Mouse (Mus musculus): ENCODE measurements around the gene Olfr742. TPM values are rescaled to one million over a fixed set of nuclear protein-coding genes. Genes with fewer than 3 reads are reported as not detected.

Gene Olfr742
- total RNA-seq (2021) = not detected in 2 replicates
- long read RNA-seq = 0 reads

DNA sequence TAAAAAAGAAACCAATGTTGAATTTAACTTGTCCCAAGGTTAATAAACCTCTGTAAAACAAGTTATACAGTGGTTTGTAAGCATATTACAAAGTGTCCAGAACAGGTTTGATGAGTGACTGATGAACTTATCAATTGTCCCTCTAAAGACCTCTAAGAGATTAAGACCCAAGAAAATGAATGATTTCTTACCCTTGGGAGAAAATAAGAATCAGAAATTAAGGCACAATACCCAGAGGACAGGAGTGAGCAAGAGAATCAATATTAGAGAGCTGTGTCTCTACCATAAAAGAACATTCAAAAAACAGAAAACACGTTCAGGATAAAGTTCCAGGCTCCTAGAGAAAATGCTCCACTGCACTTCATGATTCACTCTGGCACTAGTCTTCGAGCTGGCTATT, at the start of gene Olfr742:
Olfr742 (plus strand) TSS at position 301 of the 400 bp plus-strand sequence.
- no peak for DNase-seq

DNA sequence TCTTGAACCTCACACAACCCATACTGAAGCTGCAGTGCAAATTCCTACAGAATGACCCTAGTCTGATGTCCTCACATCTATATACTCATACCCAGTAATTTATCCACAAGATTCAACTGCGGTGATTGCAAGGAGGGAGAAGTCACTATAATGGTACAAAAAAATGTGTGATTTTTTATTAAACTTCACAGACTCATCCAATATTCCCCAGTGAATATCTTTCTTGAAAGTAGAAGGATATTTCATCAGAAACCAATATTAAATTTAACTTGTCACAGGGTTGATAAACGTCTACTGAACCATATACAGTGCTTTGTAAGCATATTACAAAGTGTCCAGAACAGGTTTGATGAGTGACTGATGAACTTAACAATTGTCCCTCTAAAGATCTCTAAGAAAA, 31.0 kb upstream of the Olfr742 start, which contains the start of gene Olfr741:
Olfr741 (plus strand) TSS at position 301 of the 400 bp plus-strand sequence.
- no peak for DNase-seq

DNA sequence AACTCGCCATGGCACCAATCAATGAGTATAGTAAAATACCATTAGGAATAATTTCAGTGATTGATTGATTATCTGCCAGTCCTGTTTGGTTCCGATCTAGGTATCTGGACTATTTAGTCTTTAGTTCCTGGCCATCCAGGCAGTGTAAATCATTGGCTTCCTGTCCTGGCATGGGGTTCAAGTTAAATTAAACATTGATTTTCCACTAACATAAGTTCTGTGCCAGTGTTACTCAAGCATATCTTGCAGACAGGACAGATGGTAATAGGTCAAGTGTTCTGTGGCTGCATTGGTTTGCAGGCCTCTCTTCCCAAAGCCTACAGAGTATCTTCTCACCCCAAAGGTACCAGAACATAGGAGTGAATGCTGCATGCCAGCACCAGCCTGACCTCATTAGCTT, 25.0 kb upstream of the Olfr742 start:
- DNase-seq = no peak

DNA sequence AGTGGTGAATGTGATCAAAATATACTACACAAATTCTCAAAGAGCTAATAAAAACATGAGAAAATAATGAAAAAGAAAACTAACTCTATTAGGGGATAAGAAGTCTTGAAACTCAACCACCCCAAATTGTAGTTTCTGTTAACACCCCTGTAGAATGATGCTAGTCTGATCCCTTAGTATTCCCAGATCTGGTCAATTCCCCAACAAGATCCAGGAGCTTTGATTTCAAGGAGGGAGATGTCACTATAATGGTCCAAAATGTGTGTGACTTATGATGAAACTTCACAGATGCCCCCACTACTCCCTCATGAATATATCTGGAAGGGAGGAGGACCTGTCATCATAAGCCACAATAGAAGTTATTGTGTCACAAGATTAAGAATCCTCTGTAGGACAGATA, 18.1 kb downstream of the Olfr742 start, which contains the start of gene Olfr743:
Olfr743 (plus strand) TSS at position 301 of the 400 bp plus-strand sequence.
- DNase-seq = no peak

DNA sequence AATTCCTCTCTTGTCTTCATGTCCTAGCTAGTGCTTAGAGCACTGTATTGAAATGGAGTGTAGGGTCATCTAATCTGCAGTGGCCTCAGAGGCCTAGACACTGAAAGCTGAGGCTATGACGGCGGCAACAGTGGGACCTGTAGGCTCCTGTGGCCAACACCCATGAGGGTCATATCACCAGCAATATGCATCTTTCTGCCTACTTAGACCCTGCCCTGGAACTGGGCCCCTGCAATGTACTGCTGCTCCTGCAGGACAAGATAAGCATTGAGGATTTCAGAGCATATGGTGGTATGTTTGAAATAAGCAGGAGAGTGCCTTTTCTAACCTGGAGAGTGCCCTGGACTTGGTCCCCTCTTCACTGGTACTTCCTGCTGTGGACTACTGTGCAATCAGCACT, 49.3 kb downstream of the Olfr742 start:
- no peak for DNase-seq

Other genes with a start within 250 kb of the Olfr742 start
- not detected in 2 replicates for gene Olfr732, start 219.4 kb upstream of the Olfr742 start, total RNA-seq (2021)
- gene Olfr733, start 202.1 kb upstream of the Olfr742 start, total RNA-seq (2021) = not detected in 2 replicates
- 0.18 TPM in 1 of 2 replicates, not detected in the other for gene Olfr734, start 176.8 kb upstream of the Olfr742 start, total RNA-seq (2021)
- gene Olfr735, start 154.7 kb upstream of the Olfr742 start, total RNA-seq (2021) = not detected in 2 replicates
- not detected in 2 replicates for gene Tlr11, start 145.7 kb upstream of the Olfr742 start, total RNA-seq (2021)
- gene Olfr736, start 122.4 kb upstream of the Olfr742 start, total RNA-seq (2021) = not detected in 2 replicates
- gene Olfr738, start 96.0 kb upstream of the Olfr742 start, total RNA-seq (2021) = not detected in 2 replicates
- gene Olfr739, start 85.0 kb upstream of the Olfr742 start, total RNA-seq (2021) = not detected in 2 replicates
- gene Olfr740, start 58.1 kb upstream of the Olfr742 start, total RNA-seq (2021) = not detected in 2 replicates
- gene Olfr741, start 30.9 kb upstream of the Olfr742 start, total RNA-seq (2021) = not detected in 2 replicates
- gene Olfr743, start 18.2 kb downstream of the Olfr742 start, total RNA-seq (2021) = not detected in 2 replicates
- not detected in 2 replicates for gene Olfr744, start 111.3 kb downstream of the Olfr742 start, total RNA-seq (2021)
- not detected in 2 replicates for gene Olfr745, start 135.8 kb downstream of the Olfr742 start, total RNA-seq (2021)
- not detected in 2 replicates for gene Olfr746, start 143.5 kb downstream of the Olfr742 start, total RNA-seq (2021)
- gene Olfr747, start 189.6 kb downstream of the Olfr742 start, total RNA-seq (2021) = not detected in 2 replicates
- not detected in 2 replicates for gene Olfr748, start 203.8 kb downstream of the Olfr742 start, total RNA-seq (2021)
- not detected in 2 replicates for gene Olfr749, start 241.5 kb downstream of the Olfr742 start, total RNA-seq (2021)